Comparison of ENCODE assay signal across 7 mouse cellular contexts in the genomic region with DNA sequence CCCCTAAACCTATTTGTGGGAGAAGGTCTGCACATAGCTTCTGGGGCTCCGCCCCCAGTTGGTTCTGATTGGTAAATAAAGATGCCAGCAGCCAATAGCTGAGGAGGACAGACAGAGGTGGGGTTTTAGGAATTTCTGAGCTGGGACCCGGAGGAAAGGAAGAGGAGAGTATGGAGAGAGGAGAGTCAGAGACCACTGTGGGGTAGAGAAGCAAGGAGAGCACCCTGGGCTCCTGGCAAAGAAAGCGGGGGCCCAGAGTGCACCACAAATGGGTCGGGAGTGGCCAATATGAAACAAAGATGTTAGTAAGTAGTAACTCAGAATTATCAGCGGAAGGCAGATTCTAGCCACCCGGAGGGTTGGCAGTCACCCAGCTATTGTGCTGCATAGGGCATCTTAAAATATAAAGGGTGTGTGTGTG. TPM values are rescaled to one million over a fixed set of nuclear protein-coding genes. Genes with fewer than 3 reads are reported as not detected.
A peak's percentile ranks its signal among the peaks of the same experiment; 100 is the strongest.
DNase-seq lines count a peak whose midpoint lies in the region; ATAC-seq and TF ChIP-seq lines count a peak whose summit lies in the region.

No protein-coding gene starts in this region.

- H3K4me3 ChIP-seq in lung, embryonic 14.5 days (ENCODE audit: low read depth, low read length): peak overlapping the region; percentile 32
- H3K4me3 ChIP-seq in forebrain, embryonic 13.5 days: peak overlapping the region; percentile 33
- H3K4me3 ChIP-seq in limb, embryonic 14.5 days (replicated peaks; ENCODE audit: low read length): peak overlapping the region; percentile 24
- H3K4me3 ChIP-seq in neural tube, embryonic 12.5 days: peak overlapping the region; percentile 24

- H3K4me2 ChIP-seq in lung, embryonic 14.5 days: peak overlapping the region; percentile 57
- H3K4me2 ChIP-seq in forebrain, embryonic 13.5 days: peak overlapping the region; percentile 56
- H3K4me2 ChIP-seq in limb, embryonic 14.5 days (replicated peaks; ENCODE audit: low read depth, low read length, severe bottlenecking): peak overlapping the region; percentile 43
- peak overlapping the region; percentile 52 for H3K4me2 ChIP-seq in neural tube, embryonic 12.5 days (replicated peaks)

- H3K9me3 ChIP-seq in lung, embryonic 14.5 days (ENCODE audit: low read depth, low read length): no peaks in the 10 kb centered on the region
- H3K9me3 ChIP-seq in forebrain, embryonic 13.5 days (replicated peaks): no peaks in the 10 kb centered on the region
- H3K9me3 ChIP-seq in limb, embryonic 14.5 days (ENCODE audit: control insufficient read depth, low read length): no peaks in the 10 kb centered on the region
- H3K9me3 ChIP-seq in neural tube, embryonic 12.5 days: no peaks in the 10 kb centered on the region

- peak; percentile 54 for ATAC-seq in lung, embryonic 14.5 days (ENCODE audit: insufficient read depth)
- ATAC-seq in forebrain, embryonic 13.5 days: peak; percentile 69
- ATAC-seq in limb, embryonic 14.5 days (ENCODE audit: low FRiP score, low read depth): no peak
- peak; percentile 43 for ATAC-seq in neural tube, embryonic 12.5 days (ENCODE audit: low FRiP score, low read depth)

- H3K27me3 ChIP-seq in lung, embryonic 14.5 days (ENCODE audit: insufficient read depth, low read length): no peaks in the 10 kb centered on the region
- H3K27me3 ChIP-seq in forebrain, embryonic 13.5 days: no peaks in the 10 kb centered on the region
- H3K27me3 ChIP-seq in limb, embryonic 14.5 days (ENCODE audit: control insufficient read depth, insufficient read depth, low read length): no peaks in the 10 kb centered on the region
- H3K27me3 ChIP-seq in neural tube, embryonic 12.5 days (replicated peaks): no peaks in the 10 kb centered on the region

- WGBS in lung, embryonic 14.5 days: 29% methylated on average over 6 of the region's 6 CpGs
- 33% methylated on average over 6 of the region's 6 CpGs for WGBS in forebrain, embryonic 13.5 days
- 30% methylated on average over 6 of the region's 6 CpGs for WGBS in limb, embryonic 14.5 days
- 37% methylated on average over 6 of the region's 6 CpGs for WGBS in neural tube, embryonic 12.5 days

- 0 out of 2 replicates have a peak, but pooled peaks cover 1% of the 10 kb centered on the region for H3K36me3 ChIP-seq in lung, embryonic 14.5 days (ENCODE audit: insufficient read depth)
- H3K36me3 ChIP-seq in forebrain, embryonic 13.5 days (ENCODE audit: poor library complexity, severe bottlenecking): no peaks in the 10 kb centered on the region
- H3K36me3 ChIP-seq in limb, embryonic 14.5 days (ENCODE audit: control insufficient read depth, insufficient read depth, low read length): no peaks in the 10 kb centered on the region
- no peaks in the 10 kb centered on the region for H3K36me3 ChIP-seq in neural tube, embryonic 12.5 days

- no peak overlapping the region for H3K27ac ChIP-seq in lung, embryonic 14.5 days (ENCODE audit: low read depth)
- no peak overlapping the region for H3K27ac ChIP-seq in forebrain, embryonic 13.5 days
- no peak overlapping the region for H3K27ac ChIP-seq in limb, embryonic 14.5 days (replicated peaks; ENCODE audit: low read depth, low read length)
- no peak overlapping the region for H3K27ac ChIP-seq in neural tube, embryonic 12.5 days

- H3K9ac ChIP-seq in lung, embryonic 14.5 days: peak overlapping the region; percentile 39; the same call in 1 of the 2 replicates
- H3K9ac ChIP-seq in forebrain, embryonic 13.5 days: peak overlapping the region; percentile 28; the same call in 1 of the 2 replicates
- H3K9ac ChIP-seq in limb, embryonic 14.5 days (ENCODE audit: low read depth, low read length, severe bottlenecking): no peak overlapping the region
- no peak overlapping the region for H3K9ac ChIP-seq in neural tube, embryonic 12.5 days

- DNase-seq in lung, embryonic 14.5 days: peak; percentile 75
- DNase-seq in lung, adult 18-20 months: no peak
- DNase-seq in cerebellum, adult 18-20 months: peak; percentile 37 to 41
- no peak for DNase-seq in limb, embryonic 14.5 days (ENCODE audit: low spot score)
- DNase-seq in spleen, adult 12 weeks (ENCODE audit: low spot score): no peak

- no peak for TF ChIP-seq POLR2A in limb, embryonic 14.5 days (IDR thresholded peaks at IDR 0.05; ENCODE audit: borderline replicate concordance, extremely low read depth, insufficient read depth, insufficient read length)

- TF ChIP-seq CTCF in lung, embryonic 14.5 days (IDR thresholded peaks at IDR 0.05; ENCODE audit: low read depth): no peak

- no peaks in the 10 kb centered on the region for H3K4me1 ChIP-seq in lung, embryonic 14.5 days (ENCODE audit: insufficient read depth)
- peaks cover 17% of the 10 kb centered on the region for H3K4me1 ChIP-seq in forebrain, embryonic 13.5 days
- 0 out of 2 replicates have a peak, but pooled peaks cover 4% of the 10 kb centered on the region for H3K4me1 ChIP-seq in limb, embryonic 14.5 days (ENCODE audit: control insufficient read depth, insufficient read depth, low read length)
- H3K4me1 ChIP-seq in neural tube, embryonic 12.5 days: peaks cover 13% of the 10 kb centered on the region

RNA-seq across cellular contexts. Expression of a gene that starts 3.4 kb away (rescaled TPM):
- polyA plus RNA-seq in lung, embryonic 14.5 days (2014; fragmentation: Nextera tagmentation; extraction: Ambion mirVana): 77.4 and 85.6 TPM in 2 replicates
- 114 and 133 TPM in 2 replicates for polyA plus RNA-seq in forebrain, embryonic 13.5 days (2015; fragmentation: Nextera tagmentation; extraction: Ambion mirVana)
- polyA plus RNA-seq in limb, embryonic 14.5 days (2012; rRNA removed): 22.0 and 34.3 TPM in 2 replicates
- polyA plus RNA-seq in limb, embryonic 14.5 days (2014; fragmentation: Nextera tagmentation; extraction: Ambion mirVana): 100 and 104 TPM in 2 replicates
- polyA plus RNA-seq in neural tube, embryonic 12.5 days (2016; fragmentation: Nextera tagmentation; extraction: Ambion mirVana): 101 and 107 TPM in 2 replicates

RNA-seq across cellular contexts. Expression of a gene that starts 6.1 kb away (rescaled TPM):
- polyA plus RNA-seq in lung, embryonic 14.5 days (2014; fragmentation: Nextera tagmentation; extraction: Ambion mirVana): 0.16 and 0.17 TPM in 2 replicates
- 0.14 TPM in 1 of 2 replicates, not detected in the other for polyA plus RNA-seq in forebrain, embryonic 13.5 days (2015; fragmentation: Nextera tagmentation; extraction: Ambion mirVana)
- 0.11 TPM in 1 of 2 replicates, not detected in the other for polyA plus RNA-seq in limb, embryonic 14.5 days (2012; rRNA removed)
- polyA plus RNA-seq in limb, embryonic 14.5 days (2014; fragmentation: Nextera tagmentation; extraction: Ambion mirVana): 0.11 and 0.15 TPM in 2 replicates
- not detected in 2 replicates for polyA plus RNA-seq in neural tube, embryonic 12.5 days (2016; fragmentation: Nextera tagmentation; extraction: Ambion mirVana)

RNA-seq across cellular contexts. Expression of a gene that starts 24.0 kb away (rescaled TPM):
- polyA plus RNA-seq in lung, embryonic 14.5 days (2014; fragmentation: Nextera tagmentation; extraction: Ambion mirVana): 56.6 and 61.2 TPM in 2 replicates
- 65.1 and 72.3 TPM in 2 replicates for polyA plus RNA-seq in forebrain, embryonic 13.5 days (2015; fragmentation: Nextera tagmentation; extraction: Ambion mirVana)
- polyA plus RNA-seq in limb, embryonic 14.5 days (2012; rRNA removed): 18.6 and 24.3 TPM in 2 replicates
- 56.5 and 59.5 TPM in 2 replicates for polyA plus RNA-seq in limb, embryonic 14.5 days (2014; fragmentation: Nextera tagmentation; extraction: Ambion mirVana)
- 58.5 and 60.1 TPM in 2 replicates for polyA plus RNA-seq in neural tube, embryonic 12.5 days (2016; fragmentation: Nextera tagmentation; extraction: Ambion mirVana)

RNA-seq across cellular contexts. Expression of a gene that starts 24.1 kb away (rescaled TPM):
- polyA plus RNA-seq in lung, embryonic 14.5 days (2014; fragmentation: Nextera tagmentation; extraction: Ambion mirVana): 57.6 and 59.3 TPM in 2 replicates
- 53.8 and 59.1 TPM in 2 replicates for polyA plus RNA-seq in forebrain, embryonic 13.5 days (2015; fragmentation: Nextera tagmentation; extraction: Ambion mirVana)
- 18.3 and 27.8 TPM in 2 replicates for polyA plus RNA-seq in limb, embryonic 14.5 days (2012; rRNA removed)
- polyA plus RNA-seq in limb, embryonic 14.5 days (2014; fragmentation: Nextera tagmentation; extraction: Ambion mirVana): 49.7 and 53.2 TPM in 2 replicates
- 49.5 and 51.1 TPM in 2 replicates for polyA plus RNA-seq in neural tube, embryonic 12.5 days (2016; fragmentation: Nextera tagmentation; extraction: Ambion mirVana)

RNA-seq across cellular contexts. Expression of a gene that starts 30.5 kb away (rescaled TPM):
- 8.4 and 9.2 TPM in 2 replicates for polyA plus RNA-seq in lung, embryonic 14.5 days (2014; fragmentation: Nextera tagmentation; extraction: Ambion mirVana)
- 5.2 and 5.5 TPM in 2 replicates for polyA plus RNA-seq in forebrain, embryonic 13.5 days (2015; fragmentation: Nextera tagmentation; extraction: Ambion mirVana)
- polyA plus RNA-seq in limb, embryonic 14.5 days (2012; rRNA removed): 4.9 and 7.4 TPM in 2 replicates
- 8.7 and 9.0 TPM in 2 replicates for polyA plus RNA-seq in limb, embryonic 14.5 days (2014; fragmentation: Nextera tagmentation; extraction: Ambion mirVana)
- polyA plus RNA-seq in neural tube, embryonic 12.5 days (2016; fragmentation: Nextera tagmentation; extraction: Ambion mirVana): 4.3 and 5.5 TPM in 2 replicates

Comparison
In these comparisons a context has a peak if more than half of its experiments do, and no peak if none do; other contexts are left out.
1. DNase-seq: peak in lung, embryonic 14.5 days (single experiment) and cerebellum, adult 18-20 months (2 of 2); none in lung, adult 18-20 months (0 of 2), limb, embryonic 14.5 days (single experiment) and spleen, adult 12 weeks (single experiment).
2. H3K9ac ChIP-seq: peak in lung, embryonic 14.5 days (single experiment) and forebrain, embryonic 13.5 days (single experiment); none in limb, embryonic 14.5 days (single experiment) and neural tube, embryonic 12.5 days (single experiment).
3. Peak in every context shown above with its lines, with median percentiles within 50 percentile points of each other: H3K4me2 ChIP-seq and H3K4me3 ChIP-seq.